Mouse (Mus musculus) gastrocnemius, adult 18-20 months (tissue): ENCODE measurements at regions not wholly inside any gene's neighbourhood (a gene's known extent, or its start where the extent isn't known, plus 50 kb on each side); places are given as distances from the start of the nearest gene placed in this dataset.

Source experiments
- DNase-seq: peaks from one replicate; pipeline ENCODE4 v3.0.0; 2021; ENCODE audit warnings: low spot score

DNA sequence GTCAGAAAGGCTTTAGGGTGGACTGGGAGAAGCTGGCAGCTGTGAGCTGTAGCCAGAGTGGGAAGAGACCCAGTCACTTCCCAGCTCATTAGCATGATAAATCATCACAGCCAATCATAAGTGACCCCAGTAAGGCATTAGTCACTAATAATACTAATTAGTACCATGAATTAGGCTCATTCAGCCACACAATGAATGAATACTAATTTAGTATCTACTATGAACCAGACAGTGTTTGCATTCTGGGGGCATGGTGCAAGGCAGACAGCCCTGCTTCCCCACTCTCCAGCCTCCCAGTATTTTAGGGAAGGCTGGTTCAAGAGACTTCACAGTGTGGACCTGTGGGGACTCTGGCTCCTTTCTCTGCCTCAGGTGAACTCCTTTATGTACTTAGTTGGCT is 523.7 kb downstream of the Tbc1d22a start:
- no peak for DNase-seq

DNA sequence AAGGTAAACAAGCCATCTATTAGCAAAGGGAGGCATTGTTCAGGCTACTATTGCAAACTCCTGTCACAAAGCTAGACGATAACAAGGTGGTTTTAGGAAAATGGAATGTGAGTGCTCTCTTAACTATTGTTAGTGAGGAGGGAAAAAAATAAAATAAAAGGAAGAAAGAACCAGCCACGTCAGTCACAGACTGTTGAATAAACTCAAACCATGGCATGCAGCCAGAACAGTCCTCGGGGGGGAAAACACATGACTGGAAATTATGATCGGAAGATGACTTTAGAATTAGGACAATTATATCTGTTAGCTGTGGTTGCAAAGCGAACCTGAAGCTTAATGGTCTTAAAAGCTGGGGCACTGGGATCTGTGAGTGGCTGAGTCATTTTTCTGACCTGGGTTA is 524.1 kb downstream of the Tbc1d22a start:
- no peak for DNase-seq

DNA sequence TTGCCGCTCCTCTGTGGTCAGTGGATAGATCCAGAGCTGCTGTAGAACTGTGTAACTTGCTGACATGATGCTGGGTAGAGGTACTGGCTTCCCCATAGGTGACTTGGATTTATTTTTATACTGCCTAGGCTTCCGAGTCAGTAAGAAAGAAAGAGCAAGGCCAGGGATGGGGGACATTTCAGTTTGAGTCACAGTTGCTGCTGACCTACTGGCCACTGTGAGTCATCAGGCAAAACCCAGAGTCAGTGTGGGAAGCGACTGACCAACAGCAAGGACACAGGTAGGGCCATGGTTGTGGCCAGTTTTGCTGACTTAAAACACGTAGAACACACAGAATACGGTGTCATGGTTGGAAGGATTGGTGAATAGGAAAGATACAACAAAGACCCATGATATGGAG is 524.5 kb downstream of the Tbc1d22a start:
- no peak for DNase-seq

DNA sequence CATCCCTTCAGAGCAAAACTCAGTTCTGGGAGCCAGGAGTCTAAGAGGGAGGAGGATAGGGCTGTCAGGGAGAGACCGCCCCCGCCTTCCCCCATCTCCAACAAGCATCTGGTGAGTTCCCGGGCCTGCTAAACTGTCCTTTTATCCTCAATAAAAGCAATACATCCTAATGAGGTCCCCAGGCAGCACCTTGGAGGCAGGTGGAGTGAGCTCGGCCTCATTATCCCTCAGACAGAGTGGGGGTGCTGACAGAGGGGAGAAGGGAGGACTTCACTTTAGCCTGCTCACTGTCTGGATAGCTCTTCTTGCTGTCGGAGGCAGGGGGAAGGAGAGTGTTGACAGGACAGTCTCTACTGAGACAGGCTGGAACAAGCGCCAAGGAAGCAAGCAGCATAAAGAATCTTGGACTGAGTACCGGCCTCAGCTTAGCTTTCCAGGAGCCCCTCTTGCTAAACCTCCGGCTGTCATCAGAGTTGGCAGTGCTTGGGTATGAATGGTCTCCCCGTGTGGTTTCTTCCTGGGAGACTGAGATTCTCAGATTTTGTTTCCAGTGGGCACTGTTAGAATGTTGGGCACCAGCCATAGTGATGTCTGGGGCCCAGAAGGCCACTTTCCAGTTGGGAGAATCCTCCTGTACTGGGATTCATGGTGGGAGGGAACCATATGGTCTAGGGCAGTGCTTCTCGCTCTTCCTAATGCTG is 537.3 kb downstream of the Tbc1d22a start:
- DNase-seq: no peak

DNA sequence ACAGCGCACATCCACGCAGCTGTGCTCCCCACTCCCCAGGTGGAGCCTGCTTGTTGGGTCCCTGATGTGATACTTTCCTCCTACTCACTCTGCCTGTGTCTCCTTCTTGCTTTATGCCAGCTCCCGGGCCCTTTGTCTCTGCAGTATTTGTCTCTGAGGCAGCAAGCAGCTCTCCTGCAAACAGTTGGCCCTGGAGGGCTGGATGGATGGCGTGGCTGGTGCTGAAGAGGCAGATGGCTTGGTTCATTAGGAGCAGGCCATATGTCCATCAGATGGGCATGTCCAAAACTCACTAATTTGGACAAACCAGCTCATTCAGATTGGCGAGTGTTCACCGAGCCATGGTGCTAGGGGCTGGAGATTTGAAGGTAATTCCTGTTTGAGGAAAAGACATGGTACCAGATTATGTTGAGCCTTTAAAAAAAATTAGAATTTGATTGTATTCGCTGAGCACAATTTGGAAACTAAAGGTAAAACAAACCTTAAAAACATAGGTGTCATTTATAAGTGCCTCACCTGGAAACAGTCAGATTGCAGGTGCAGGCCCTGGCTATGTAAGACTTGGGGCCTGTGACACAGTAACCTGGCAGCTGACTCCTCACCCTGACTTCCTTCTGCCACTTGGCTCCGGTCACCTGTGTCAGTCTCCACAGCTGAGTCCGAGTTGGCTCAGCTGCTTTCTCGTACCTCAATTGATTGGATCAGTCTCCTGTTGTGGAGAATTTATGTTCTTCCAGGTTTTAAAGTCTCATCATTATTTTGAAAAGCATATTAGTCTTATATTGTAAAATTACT is 549.5 kb downstream of the Tbc1d22a start:
- no peak for DNase-seq

DNA sequence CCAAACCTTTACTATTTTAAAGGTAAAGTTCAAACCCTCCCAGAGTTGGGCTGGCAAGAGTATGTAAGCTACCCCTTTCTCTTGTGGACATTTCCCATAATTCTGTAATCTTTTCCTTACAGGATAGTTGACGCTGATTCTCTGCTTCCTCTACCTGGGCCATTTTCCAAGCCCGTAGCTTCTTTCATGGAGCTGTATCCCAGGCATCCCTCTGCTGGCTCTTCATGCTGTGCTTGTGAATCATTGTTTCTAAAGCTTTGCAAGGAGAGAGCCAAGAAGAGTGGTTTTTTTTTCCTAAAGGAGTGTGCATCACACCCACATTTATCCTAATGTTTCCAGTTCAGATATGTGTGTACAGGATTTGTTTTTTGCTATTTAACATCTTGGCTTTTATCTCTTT is 553.4 kb downstream of the Tbc1d22a start:
- DNase-seq: no peak

DNA sequence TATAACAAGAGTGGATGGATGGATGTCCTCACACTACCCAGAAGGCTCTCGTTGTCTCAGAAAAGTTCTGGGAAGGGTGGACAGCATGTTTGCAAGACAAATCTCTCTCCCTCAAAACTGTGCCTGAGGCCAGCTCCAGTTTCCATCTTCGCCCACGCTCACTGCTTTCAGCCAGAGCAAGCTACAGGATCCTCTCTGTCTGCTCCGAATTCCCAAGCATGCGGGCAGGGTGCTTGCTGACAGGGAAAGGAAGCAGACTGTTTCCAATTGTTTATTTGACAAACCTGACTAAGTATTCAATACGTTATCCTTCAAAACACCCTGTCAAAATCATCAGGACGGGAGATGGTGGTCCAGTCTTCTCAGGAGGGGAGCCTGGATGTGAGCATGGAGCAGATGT is 558.8 kb downstream of the Tbc1d22a start:
- DNase-seq: no peak

DNA sequence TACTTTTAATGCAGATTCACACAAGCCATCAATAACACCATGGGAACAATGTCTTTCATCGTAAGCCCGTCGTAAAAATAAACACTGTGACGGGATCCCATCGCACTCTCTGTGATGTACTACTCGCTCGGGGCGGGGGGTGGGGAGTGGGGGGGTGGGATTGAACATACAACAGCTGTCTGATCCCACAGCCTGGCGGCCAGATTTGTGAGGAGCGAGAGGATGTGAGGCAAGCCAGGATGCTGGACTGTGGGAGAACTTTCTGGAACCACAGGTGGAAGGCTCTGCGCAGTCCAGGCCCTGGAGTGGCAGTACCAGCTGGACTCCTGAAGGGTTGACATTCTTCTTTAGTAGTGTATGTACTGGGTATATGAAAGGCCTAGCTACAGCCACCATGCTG is 563.7 kb downstream of the Tbc1d22a start:
- DNase-seq: no peak

DNA sequence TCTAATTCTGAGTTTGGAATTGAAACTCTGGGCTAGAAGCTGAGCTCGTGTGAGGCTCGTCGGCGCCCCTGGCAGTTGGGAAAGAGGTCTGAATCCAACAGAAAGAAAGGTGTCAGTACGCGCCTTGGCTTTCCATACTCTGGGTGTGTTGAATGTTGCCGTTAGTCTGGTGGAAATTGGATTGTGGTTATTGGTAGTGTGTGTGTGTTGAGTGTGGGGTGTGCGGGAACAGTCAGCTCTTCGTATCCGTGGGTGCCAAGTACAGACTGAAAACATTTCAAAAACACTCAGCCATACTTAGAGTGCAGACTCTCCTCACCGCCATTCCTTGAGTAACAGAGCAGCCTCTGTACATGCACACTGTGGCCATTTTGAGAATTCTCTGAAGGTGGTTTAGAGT is 566.9 kb downstream of the Tbc1d22a start:
- no peak for DNase-seq

DNA sequence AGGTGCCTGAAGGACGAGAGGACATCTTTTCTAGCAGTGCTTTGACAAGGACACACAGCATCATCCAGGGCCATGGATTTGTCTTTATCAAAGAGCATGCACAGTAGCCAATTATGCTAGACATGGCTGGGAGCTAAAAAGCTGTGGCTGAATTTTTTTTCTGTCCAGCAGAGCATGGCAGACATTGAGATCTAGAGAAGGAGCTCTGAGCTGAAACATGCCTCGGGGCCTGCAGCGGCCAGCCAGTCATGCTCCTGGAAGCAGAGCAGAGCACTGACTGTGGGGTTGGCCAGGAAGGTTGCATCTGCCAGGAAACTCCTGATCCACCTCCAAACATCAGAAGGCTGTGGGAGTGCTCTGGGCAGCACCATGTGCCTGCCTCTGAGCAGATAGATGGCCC is 580.5 kb downstream of the Tbc1d22a start:
- DNase-seq: no peak

DNA sequence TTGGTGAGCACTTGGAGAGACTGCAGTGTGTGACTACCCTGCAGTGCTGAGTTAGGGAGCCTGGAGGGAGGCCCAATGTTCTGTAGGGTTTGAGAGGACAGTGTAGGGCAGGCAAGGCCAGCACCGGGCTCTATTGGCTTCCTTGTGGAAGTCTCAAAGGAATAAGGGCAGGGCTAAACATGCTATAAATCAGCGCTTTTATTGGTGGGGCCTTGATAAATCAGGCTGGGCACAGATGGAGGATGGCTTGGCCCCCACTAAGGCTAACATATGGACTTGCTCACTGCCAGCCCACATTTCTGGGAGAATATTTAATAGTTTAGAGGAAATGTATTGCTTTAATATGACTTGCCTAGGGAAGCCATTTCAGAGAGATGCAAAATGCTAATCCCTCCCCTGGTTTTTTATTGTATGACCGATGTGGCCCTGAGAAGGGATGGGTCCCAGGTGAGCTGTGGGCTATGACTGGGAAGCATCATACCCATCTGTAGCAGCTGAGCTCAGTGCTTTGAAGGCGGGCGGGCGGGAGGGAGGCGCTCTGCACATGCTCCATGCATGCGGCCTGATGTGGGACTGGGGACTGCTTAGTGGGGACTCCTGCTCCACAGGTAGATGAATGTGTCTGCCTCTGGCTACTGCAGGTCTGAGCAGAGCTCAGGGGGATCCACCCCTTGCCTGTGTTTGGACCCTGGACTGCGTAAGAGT is 584.4 kb downstream of the Tbc1d22a start:
- no peak for DNase-seq

DNA sequence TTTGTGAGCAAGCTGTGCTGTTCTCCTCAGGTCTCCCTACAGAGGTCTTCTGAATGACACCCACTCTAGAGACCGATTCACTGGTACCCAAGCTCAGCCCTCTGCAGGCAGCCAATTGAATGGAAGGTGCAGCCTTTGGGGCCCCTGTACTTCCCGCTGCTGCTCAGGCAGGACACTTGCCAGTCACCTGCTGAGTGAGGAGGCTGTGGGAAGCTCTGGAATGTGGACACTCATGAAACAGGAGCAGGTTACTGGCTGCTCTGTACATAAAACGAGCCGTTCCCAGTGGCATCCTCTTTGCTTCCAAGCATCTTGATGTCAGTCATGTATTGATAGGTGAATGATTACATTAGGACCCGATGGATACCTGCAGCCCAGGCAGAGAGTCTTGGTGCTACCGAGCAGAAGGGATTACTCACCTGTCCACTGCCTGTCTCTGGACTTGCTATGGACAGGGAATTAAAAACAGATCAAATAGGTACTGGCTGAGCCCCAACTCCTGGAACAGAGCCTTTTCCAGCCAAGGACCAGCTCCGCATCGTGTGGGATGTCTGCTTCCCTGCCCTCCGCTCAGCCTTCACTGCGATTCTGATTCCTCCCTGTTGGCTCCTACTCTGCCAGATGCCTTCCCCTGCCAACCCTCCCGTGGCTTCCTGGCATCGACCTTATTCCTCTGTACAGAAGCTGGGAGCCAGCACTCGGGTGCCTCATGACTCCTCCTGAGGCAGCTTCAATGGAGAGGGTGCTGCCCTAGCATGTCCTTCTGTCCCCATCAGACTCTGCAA is 593.2 kb downstream of the Tbc1d22a start:
- DNase-seq: no peak

DNA sequence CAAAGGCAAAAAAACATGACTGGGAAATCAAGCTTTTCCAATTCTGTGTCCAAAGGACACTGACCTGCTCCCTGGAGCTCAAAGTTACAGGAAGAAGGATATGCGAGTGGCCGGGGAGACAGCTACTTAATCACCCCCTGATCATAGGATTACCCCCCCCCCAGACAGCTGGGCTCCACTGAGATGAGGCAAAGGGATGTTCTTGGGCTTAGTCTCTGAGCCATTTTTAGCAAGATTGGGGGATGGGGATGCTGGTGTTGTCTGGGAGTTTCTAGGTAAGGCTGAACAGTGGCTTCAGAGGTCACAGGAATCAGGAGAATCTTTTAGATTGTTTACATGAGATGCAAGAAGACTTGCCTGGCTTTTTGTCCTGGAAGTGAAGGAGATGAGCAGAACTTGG is 597.6 kb downstream of the Tbc1d22a start:
- no peak for DNase-seq

DNA sequence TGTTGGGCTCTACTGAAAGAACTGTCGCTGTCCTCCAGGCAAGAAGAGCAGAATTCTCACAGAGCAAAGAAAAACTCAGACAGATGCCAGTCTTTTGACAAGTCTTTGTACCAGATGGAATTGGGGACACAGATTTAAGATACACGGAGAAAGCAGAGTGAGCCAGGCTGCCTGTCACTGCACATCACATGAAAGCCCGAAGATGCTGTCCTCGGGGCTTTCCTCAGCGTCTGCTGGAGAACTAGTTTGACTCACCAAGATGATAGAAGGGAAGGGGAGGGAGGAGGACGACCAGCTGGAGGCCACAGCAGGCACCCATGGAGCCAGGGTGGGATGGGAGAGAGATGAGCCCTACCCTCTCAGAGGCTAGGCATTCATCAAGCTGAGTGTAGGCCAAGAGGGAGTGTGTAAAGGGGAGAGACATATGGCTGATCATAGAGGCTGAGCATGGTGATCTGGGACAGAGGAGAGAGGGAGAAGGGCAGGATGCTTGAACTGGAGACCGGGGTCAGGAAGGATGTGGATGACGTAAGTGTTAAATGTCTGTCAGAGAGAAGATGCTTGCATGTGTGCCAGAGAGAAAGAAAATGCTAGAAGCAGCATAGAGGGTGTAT is 600.7 kb downstream of the Tbc1d22a start:
- DNase-seq: no peak

DNA sequence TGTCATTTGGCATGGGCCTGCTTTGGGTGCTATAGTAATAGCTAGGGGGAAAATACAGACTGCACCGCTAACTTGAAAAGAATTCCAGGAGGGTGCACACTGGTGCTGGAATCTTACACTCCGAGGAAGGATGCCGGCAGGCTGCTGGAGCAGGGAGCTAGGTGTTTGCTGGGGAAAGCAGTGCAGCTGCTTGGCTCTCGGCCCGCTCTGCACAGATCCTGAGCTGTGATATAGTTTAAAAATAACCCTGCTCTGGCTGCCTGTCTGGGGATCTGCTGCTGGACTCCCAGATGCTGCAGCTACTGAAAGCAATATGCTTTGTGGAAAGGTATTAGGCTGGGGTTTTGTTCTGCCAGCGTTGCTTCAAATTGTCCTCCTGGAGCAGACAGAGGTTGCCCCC is 621.7 kb downstream of the Tbc1d22a start:
- no peak for DNase-seq

DNA sequence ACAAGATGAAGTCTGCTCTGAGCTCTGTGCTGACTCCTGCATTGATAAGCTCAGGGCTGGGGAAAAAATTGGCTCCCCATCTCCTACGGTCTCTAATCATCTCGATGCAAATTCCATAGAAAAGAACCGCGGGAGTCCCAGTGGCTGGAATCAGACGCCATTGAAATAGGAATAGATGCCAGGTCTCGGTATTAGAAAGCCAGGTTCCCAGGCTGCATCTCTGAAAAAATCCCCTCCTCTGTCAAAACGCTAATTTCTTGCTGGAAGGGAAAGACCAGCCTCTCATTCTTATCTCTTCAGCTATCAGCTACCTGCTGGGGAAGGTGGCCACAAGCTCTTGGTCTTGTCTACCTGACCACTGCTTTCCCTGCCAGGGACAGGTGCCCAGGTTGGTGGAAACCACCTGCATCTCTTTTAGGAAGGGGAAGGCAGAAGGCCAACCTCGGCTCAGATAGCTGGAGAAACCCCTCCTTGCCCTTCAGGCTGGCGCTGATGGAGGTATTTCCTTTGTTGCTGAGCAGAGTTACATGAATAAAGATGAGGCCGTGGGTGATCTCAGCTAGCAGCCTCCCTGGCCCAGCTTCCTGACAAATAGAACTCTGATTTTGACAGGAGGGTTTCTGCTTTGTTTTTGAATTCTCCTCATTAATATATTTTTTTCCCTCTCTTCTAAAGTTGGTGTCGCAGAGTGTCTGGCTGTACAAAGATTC is 638.1 kb downstream of the Tbc1d22a start:
- DNase-seq: no peak

DNA sequence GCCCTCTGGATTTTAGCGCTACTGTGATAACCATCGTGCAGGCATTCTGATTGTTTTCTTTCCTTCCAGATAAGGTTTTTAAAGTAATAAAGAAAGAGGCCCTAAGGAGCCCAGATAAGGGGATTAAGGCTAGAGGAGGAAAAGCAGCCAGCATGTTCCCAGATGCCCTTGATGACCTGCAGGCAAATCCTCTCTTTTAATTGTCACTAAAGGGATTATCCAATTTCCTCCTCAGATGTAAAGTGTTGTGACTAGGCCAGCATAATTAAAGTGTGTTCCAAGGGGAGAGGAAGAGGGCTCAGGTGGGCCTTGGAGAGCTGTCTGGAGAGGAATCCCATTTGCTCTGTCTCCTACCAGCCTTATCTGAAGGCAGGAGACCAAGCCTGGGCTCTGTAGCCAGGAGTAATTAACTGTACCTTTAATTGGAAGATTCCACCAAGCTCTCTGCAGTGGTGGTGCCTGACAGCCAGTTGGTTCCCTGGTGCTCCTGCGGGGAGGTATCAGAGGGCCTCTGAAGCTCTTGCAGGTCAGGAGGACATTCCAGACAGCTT is 644.2 kb downstream of the Tbc1d22a start:
- DNase-seq: no peak

DNA sequence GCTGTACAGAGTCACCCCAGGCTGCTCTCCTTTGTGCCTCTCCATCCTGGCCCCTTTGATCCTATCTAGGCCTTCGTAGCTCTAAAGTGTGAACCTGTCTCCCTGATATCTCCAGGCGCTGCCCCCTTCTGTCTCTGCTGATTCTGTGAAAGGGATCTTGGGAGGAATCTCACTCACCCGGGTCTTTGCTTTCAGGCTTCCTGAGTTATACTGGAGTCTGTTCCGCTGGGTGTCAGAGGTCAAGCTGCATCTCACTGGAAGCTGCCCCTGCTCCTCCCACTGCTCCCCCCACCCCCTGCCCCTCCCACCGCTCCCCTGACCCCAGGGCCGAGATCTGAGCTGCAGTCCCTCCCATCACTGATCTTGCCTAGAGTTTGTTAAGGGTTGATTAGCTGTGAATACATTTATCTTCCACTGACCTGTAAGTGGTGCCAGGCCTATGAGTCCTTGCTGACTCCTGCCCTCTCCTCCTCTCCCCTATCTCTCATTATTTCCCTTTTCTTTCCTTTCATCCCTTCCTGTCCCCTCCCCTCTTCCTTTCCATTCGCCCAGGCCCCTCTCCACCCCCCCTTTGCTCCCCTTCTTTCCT is 661.6 kb downstream of the Tbc1d22a start:
- no peak for DNase-seq

DNA sequence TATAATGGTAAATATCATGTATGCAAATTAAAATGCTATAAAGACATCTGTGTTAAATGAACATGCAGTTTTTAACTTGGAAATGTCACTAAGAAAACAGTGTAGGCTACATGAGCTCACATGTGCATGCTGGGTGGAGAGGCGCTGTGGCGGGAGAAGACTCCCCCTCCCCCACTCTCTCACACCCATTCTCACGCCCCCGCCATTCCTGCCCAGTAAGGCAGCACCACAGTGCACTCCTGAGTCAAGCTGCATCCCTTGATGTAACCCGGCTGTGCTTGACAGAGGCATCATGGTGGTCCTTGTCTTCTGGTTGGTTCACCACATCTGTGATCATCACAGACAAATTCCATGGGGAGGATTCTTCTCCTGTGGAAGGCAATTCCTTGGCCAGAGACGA is 647.1 kb upstream of the Fam19a5 start:
- DNase-seq: no peak

DNA sequence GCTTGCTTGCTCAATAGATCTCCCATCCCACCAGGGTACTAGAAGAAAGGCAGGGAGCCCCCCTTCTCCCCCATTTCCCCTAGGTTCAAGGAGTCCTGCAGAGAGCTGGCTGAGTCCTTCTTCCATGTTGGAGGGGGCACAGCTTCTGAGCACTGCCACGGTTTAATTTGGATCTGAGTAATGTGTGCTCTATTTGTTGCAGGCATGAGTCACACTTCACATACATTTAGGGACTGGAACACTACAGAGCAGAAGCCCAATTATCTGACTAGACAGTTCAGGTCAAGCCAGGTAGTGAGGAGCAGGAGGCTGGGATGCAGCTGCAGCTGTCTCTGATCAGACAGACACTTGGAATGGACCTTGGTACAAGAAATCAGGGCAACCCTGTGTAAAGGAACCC is 644.1 kb upstream of the Fam19a5 start:
- DNase-seq: no peak
